Mouse (Mus musculus) cerebellum, postnatal 10 days (tissue): ENCODE measurements at regions not wholly inside any gene's neighbourhood (a gene's known extent, or its start where the extent isn't known, plus 50 kb on each side); places are given as distances from the start of the nearest gene placed in this dataset.

Experiments
- DNase-seq, 2 experiments: peaks; one replicate each; pipeline ENCODE4 v3.0.0; 2021; ENCODE audit warnings: mixed read lengths in 2 of 2

- DNase-seq = peak; percentile 68 to 76
Measured at GRCm38 (mm10) chr3:74138246-74138645, 430.0 kb upstream of the Bche start.

DNA sequence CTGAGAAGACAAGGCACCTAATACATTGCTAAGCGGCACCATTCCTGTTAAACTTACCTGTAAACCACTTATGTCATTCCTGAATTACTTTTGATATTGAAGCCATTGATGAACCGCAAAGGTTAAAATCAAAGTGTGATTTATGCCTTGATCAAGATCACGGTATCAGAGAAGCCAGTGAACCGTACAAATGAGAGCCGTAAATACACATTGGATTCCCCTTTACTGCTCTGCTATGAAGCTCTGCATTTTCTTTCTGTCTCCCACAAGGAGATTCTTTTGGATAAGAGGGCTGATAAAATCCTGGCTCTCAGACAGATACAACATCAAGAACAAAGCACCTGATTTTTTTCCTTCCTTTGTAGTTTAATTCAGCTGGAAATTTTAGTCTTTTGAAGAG is 388.0 kb upstream of the Bche start:
- DNase-seq = no peak
